Mouse (Mus musculus) right cerebral cortex, postnatal 25 days (tissue): ENCODE measurements around the gene Zfp292.

ENCODE experiments used
- DNase-seq: peaks from one replicate; pipeline ENCODE4 v3.0.0; 2022

The Zfp292 gene

GRCm38 (mm10) chr4:34785646-34786045 is 97.1 kb downstream of the Zfp292 start:
- no peak for DNase-seq

- no peak for DNase-seq
These were observed 97.9 kb downstream of the Zfp292 start for GRCm38 (mm10) chr4:34784865-34785264.

GRCm38 (mm10) chr4:34782730-34783129 is 100.0 kb downstream of the Zfp292 start:
- no peak for DNase-seq

- DNase-seq: peak; percentile 87
These were observed 104.9 kb downstream of the Zfp292 start, which contains the start of gene Smim8 for GRCm38 (mm10) chr4:34777677-34778527. Gene Smim8, minus strand, starts transcription at chr4:34778423.

- no peak for DNase-seq
These were observed 110.9 kb downstream of the Zfp292 start for GRCm38 (mm10) chr4:34771652-34772371.

GRCm38 (mm10) chr4:34756163-34756562 is 126.6 kb downstream of the Zfp292 start, which contains the start of gene Gm136:
Gene Gm136, minus strand, starts transcription at chr4:34756263.
- no peak for DNase-seq
